Mouse (Mus musculus) ES-CJ7 (cell line): ENCODE measurements at regions not wholly inside any gene's neighbourhood (a gene's known extent, or its start where the extent isn't known, plus 50 kb on each side); places are given as distances from the start of the nearest gene placed in this dataset.

Experiments
- DNase-seq: peaks from one replicate; pipeline ENCODE4 v3.0.0; 2011; ENCODE audit warnings: low read depth, low spot score

GRCm38 (mm10) chr8:115830012-115830662 is 122.5 kb upstream of the Maf start:
- no peak for DNase-seq

GRCm38 (mm10) chr8:115826516-115826915 is 118.9 kb upstream of the Maf start:
- DNase-seq: no peak

- DNase-seq: no peak
These were observed 118.4 kb upstream of the Maf start for GRCm38 (mm10) chr8:115825899-115826502.

DNA sequence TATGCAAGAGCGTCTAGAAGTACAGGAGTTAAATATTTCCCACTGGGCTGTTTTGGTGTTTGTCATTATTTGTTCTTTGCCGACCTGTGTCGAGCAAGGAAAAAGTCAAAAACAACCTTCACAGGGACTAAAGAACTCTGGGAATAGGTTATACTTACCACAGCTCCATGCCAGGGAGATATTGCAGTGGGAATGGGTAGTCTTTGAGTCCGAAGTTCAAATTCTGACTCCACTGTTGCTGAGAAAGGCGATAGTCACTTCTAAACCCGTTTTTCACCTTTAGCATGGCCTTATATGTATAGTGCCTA is 116.8 kb upstream of the Maf start:
- DNase-seq: no peak

DNA sequence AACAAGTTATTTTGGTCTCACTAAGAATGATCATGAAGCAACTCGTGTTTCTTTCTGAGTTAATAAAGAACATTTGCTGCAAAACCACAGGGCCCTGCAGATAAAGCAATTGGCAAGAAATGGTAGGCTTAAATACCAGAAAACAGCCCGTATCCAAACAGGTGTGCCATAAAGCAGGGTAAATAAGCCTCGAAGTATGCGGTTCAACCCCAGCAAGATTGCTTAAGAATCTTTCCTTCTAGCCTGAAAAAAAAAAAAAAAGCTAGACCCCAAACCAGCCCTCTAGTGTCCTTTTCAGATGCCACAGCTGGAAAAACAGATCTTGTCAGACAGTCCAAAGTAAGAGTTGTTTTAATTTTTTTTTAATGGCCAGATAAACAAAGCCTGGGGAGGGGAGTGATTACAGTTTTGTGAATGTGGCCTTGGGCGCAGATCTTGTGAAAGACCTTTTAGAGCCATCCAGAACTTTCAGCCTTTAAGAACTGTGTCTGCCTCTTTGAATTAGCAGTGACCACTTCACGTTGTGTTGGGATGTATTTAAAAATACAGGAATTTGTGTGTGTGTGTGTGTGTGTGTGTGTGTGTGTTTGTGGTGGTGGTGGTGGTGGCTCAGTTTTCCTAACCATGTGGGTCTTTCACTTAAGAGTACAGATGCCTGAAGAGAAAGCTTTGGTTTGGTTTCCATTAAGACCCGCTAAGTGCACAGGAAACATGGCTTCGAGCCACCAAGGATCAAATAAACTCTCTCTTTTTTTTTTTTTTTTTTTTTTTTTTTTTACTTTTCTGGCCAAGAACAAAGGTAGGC is 116.3 kb upstream of the Maf start:
- DNase-seq: no peak

- no peak for DNase-seq
These were observed 105.8 kb upstream of the Maf start for GRCm38 (mm10) chr8:115813426-115813825.

GRCm38 (mm10) chr8:115806579-115806978 is 99.0 kb upstream of the Maf start:
- no peak for DNase-seq

DNA sequence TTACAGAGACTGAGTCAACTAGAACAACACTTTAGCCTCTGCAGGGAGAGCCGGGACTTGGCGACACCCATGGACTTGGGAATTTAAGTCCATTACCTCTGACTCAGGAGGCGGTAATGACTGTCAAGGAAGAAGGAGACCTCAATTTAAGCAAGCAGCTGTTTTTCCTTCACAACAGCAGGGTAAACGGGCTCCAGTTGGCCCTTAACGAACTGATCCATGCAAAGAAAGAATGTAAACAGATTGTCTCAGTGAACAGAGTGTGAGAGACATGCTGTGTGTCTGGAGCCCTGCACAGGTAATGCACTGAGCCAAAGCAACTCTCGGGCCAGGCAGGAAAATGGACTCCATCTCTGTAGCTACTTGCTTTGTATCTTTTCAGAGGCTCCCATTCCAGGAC is 98.5 kb upstream of the Maf start:
- no peak for DNase-seq

- DNase-seq: no peak
These were observed 86.0 kb upstream of the Maf start for GRCm38 (mm10) chr8:115793587-115793986.

GRCm38 (mm10) chr8:115788421-115788820 is 80.8 kb upstream of the Maf start:
- no peak for DNase-seq

DNA sequence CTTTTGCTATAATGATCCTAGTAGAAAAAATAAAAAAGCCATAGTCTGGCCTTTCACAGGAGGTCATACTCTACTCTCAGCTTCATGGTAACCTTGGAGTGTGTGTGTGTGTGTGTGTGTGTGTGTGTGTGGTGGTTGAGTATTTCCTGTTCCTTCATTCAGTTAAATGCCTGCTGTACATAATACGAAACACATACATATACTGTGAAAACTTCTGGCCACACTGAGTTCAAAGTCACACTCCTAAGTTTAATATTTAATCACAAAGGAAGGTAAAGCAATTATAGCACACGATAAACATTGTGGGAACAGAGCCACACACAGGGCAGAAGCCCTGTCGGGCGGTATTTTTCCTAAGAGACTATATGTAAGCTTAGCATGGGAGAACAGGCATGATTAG is 78.6 kb upstream of the Maf start:
- no peak for DNase-seq

GRCm38 (mm10) chr8:115785769-115786168 is 78.2 kb upstream of the Maf start:
- DNase-seq: no peak

DNA sequence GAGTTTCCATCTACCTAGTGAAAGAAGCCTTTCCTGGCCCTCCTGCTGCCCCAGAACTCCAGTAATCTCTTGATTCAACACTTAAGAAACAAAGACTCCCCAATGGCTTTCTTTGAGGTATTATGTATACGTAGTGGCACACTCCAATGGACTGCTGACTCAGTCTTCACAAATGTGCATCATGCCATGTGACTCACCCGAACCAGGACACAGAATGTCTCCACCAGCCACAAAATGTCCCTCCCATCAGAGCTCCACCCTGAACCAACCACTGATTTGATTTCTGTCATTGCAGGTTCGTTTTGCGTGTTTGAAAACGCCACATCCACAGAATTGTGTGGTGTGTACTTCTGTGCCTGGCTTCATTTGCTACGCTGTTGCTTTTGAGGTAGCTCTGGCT is 75.8 kb upstream of the Maf start:
- DNase-seq: no peak

DNA sequence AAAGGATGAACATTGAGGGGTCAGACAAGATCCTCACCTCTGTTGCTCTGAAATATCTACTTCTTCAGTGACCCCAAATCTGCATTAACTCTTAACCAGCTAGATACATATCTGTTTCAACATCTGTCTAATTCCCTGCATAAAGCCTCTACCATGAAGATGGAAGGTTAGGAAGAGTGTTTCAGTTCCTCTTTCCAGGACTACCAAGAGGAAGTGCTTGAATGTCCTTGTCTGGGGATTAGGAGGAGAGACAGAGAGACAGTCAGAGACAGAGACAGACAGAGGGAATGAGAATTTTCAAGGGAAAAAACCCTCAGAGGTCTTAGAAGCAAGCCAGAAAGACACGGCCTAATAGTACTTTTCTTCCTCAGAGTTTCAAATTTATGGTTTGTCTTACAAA is 70.8 kb upstream of the Maf start:
- DNase-seq: no peak

GRCm38 (mm10) chr8:115771060-115771459 is 63.5 kb upstream of the Maf start:
- DNase-seq: no peak

- no peak for DNase-seq
These were observed 61.0 kb upstream of the Maf start for GRCm38 (mm10) chr8:115768631-115769030.

DNA sequence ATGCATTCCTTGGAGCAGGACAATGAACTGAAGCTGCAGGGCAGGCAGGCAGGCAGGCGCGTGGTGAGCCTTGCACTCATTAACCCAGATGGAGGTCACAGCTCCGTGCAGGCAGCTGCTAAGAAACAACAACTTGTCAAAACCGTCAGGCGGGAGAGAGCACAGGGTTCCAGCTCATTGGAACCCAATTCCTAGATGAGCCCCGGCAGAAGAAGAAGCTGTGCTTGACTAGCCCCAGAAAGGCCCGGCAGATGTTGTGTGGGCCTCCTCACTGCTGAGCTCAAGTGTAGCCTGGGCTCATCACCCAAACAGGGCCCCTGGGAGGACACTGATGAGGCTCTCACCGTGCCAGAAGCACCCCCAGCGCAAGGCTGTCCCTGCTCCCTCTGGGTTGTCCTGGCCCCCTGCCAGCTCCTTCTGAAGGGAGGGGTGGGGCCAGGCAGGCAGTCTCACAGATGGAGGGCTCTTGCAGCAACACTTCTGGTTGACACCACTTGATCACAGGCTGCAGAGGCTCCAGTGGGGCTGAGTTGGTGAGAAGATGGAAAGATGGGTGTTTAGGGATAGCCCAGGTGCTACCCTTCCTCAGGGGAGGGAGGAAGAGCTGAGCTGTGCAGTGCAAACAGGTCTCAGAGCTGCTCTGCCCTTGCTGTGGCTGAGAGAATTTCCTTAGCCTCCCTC is 58.8 kb upstream of the Maf start:
- DNase-seq: peak; percentile 21

- no peak for DNase-seq
These were observed 57.0 kb upstream of the Maf start for GRCm38 (mm10) chr8:115764551-115764950.

DNA sequence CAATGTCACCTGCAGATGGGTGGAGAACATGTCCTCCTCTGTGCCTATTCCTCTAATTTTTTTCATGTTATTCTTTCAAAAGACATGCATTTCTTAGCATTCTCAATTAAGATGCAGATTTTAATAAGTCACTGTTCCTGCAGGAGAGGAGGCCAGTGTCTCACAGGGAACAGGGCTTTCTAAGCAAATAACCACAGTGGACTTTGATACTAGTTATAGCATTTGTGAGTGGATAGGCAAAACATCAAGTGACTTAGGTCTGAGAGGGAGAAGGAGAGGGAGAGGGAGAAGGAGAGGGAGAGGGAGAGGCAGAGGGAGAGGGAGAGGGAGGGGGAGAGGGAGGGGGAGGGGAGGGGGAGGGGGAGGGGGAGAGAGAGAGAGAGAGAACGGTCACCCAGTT is 50.4 kb upstream of the Maf start:
- no peak for DNase-seq
